In the genomic region with DNA sequence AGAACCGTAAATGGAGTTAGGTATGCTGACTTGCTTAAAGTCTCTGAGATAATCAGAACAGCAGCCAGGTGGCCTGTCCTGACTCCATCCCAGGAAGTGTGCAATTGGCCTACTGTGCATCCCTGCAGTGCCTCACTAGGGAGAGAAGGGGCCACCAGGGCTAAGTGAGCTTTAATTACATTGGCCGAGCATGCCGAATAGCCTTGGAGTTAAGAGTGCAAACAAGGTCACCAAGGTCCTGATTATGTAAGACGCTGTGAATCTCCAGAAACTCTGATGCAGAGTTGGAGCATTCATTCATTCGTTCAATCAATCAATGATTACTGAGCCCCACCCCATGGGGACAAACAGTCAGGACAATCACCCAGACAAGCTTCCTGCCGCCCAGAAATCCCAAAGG, we compare ENCODE assay signal across 25 mouse cellular contexts. TPM values are rescaled to one million over a fixed set of nuclear protein-coding genes. Genes with fewer than 3 reads are reported as not detected.
DNase-seq lines count a peak whose midpoint lies in the region; ATAC-seq and TF ChIP-seq lines count a peak whose summit lies in the region.
"Had no signal": no experiment of that assay in that cellular context is flagged by ENCODE, and none has a peak within 500 bp of the region (broad histone marks: within the 10 kb centered on the region; RNA-seq: fewer than 3 reads in every experiment).

No protein-coding gene starts in this region.

- no peak overlapping the region for H3K9ac ChIP-seq in midbrain, embryonic 16.5 days (ENCODE audit: low read depth, low read length)
- H3K9ac ChIP-seq: forebrain, embryonic 15.5 days; hindbrain, embryonic 15.5 days; midbrain, embryonic 12.5 days; neural tube, embryonic 12.5 days; stomach, embryonic 15.5 days had no signal

- TF ChIP-seq CTCF in gastrocnemius, adult 2 months (IDR thresholded peaks at IDR 0.05) = no peak

- no peaks in the 10 kb centered on the region for H3K36me3 ChIP-seq in midbrain, embryonic 16.5 days (ENCODE audit: control insufficient read depth, insufficient read depth, low read length)
- H3K36me3 ChIP-seq: embryonic facial prominence, embryonic 10.5 days; forebrain, embryonic 15.5 days; hindbrain, embryonic 15.5 days; limb, embryonic 10.5 days; midbrain, embryonic 12.5 days; neural tube, embryonic 12.5 days; stomach, embryonic 15.5 days had no signal

- 34% methylated on average over 6 of the region's 6 CpGs for WGBS in midbrain, embryonic 16.5 days

- H3K27ac ChIP-seq in gastrocnemius, adult 2 months = no peak overlapping the region
- no peak overlapping the region for H3K27ac ChIP-seq in midbrain, embryonic 16.5 days (ENCODE audit: low read length)
- H3K27ac ChIP-seq: embryonic facial prominence, embryonic 10.5 days; forebrain, embryonic 15.5 days; hindbrain, embryonic 15.5 days; kidney, postnatal 0 days; limb, embryonic 10.5 days; midbrain, embryonic 12.5 days; neural tube, embryonic 12.5 days; stomach, embryonic 15.5 days had no signal

- no peak overlapping the region for H3K4me2 ChIP-seq in midbrain, embryonic 16.5 days (ENCODE audit: low read length)
- H3K4me2 ChIP-seq: forebrain, embryonic 15.5 days; heart, embryonic 11.5 days; hindbrain, embryonic 15.5 days; midbrain, embryonic 12.5 days; neural tube, embryonic 12.5 days; stomach, embryonic 15.5 days had no signal

- no peaks in the 10 kb centered on the region for H3K27me3 ChIP-seq in midbrain, embryonic 16.5 days (ENCODE audit: control insufficient read depth, insufficient read depth, low read depth, low read length)
- H3K27me3 ChIP-seq: forebrain, embryonic 15.5 days; hindbrain, embryonic 15.5 days; midbrain, embryonic 12.5 days; neural tube, embryonic 12.5 days; stomach, embryonic 15.5 days had no signal

- no peak overlapping the region for H3K4me3 ChIP-seq in gastrocnemius, adult 2 months
- no peak overlapping the region for H3K4me3 ChIP-seq in midbrain, embryonic 16.5 days (ENCODE audit: low read depth, low read length)
- H3K4me3 ChIP-seq: embryonic facial prominence, embryonic 10.5 days; forebrain, embryonic 15.5 days; hindbrain, embryonic 15.5 days; limb, embryonic 10.5 days; midbrain, embryonic 12.5 days; neural tube, embryonic 12.5 days; stomach, embryonic 15.5 days had no signal

- H3K4me1 ChIP-seq in midbrain, embryonic 16.5 days (ENCODE audit: control insufficient read depth, insufficient read depth, low read length) = no peaks in the 10 kb centered on the region
- H3K4me1 ChIP-seq: forebrain, embryonic 15.5 days; hindbrain, embryonic 15.5 days; midbrain, embryonic 12.5 days; neural tube, embryonic 12.5 days had no signal

- ATAC-seq in midbrain, embryonic 16.5 days = no peak
- ATAC-seq: forebrain, embryonic 15.5 days had no signal

- intact Hi-C loops in gastrocnemius, adult 2 months (cut with DNase I) = no loop called here

- H3K9me3 ChIP-seq in midbrain, embryonic 16.5 days (replicated peaks; ENCODE audit: control insufficient read depth, low read length, poor library complexity, severe bottlenecking) = no peaks in the 10 kb centered on the region
- H3K9me3 ChIP-seq: embryonic facial prominence, embryonic 10.5 days; forebrain, embryonic 15.5 days; hindbrain, embryonic 15.5 days; limb, embryonic 10.5 days; midbrain, embryonic 12.5 days; neural tube, embryonic 12.5 days; stomach, embryonic 15.5 days had no signal

- DNase-seq in gastrocnemius, adult 2 months = peak; percentile 26
- DNase-seq in gastrocnemius, postnatal 10 days = no peak
- DNase-seq in retina, embryonic 14.5 days (ENCODE audit: low spot score) = peak; percentile 18
- DNase-seq in retina, postnatal 1 day = no peak
- peak; percentile 81 for DNase-seq in ZHBTc4 (ENCODE audit: low read depth, low spot score)
- DNase-seq in T-cell, adult 2 months (ENCODE audit: low spot score) = no peak
- DNase-seq: adrenal gland, postnatal 25 days; B cell, adult 2 months; cerebellum, adult 9-10 months; gastrocnemius, postnatal 14 days; heart, adult 11 months; kidney, adult 11 months; liver; lung, adult 2 months; right cerebral cortex, postnatal 4 days had no signal

RNA-seq across cellular contexts. Expression of a gene that starts 33.8 kb away (rescaled TPM):
- total RNA-seq in gastrocnemius, adult 2 months (2021) = 100 to 1,000 TPM; 135 to 219 TPM
- total RNA-seq in gastrocnemius, postnatal 10 days (2021) = 100 to 1,000 TPM in 1 of 2 experiments, 10 to 100 TPM in 1; 73.8 to 125 TPM
- polyA plus RNA-seq in midbrain, embryonic 16.5 days (2015; fragmentation: Nextera tagmentation; extraction: Ambion mirVana) = 3.4 and 4.7 TPM in 2 replicates

Comparison
In these comparisons a context has a peak if more than half of its experiments do, and no peak if none do; other contexts are left out.
1. DNase-seq: peak in gastrocnemius, adult 2 months (single experiment), retina, embryonic 14.5 days (single experiment) and ZHBTc4 (single experiment); none in gastrocnemius, postnatal 10 days (single experiment), retina, postnatal 1 day (single experiment) and T-cell, adult 2 months (single experiment).